Mouse (Mus musculus) liver, embryonic 15.5 days (tissue): ENCODE measurements around the gene Elmo1. TPM values are rescaled to one million over a fixed set of nuclear protein-coding genes. Genes with fewer than 3 reads are reported as not detected.

ENCODE experiments used
- ATAC-seq: fragments of 200-750 bp; cut with Nextera tagmentation; 2 replicates; pipeline ENCODE4 v1.8.0; 2017; ENCODE audit warnings: moderate number of reproducible peaks, mild to moderate bottlenecking, moderate library complexity; ENCODE audit not compliant: insufficient read depth
- H3K27ac ChIP-seq: fragments of 300-500 bp; sonication (generic); replicated peaks from 2 replicates; pipeline ENCODE4 v1.5.1; 2015; ENCODE audit warnings: mild to moderate bottlenecking, inconsistent platforms
- H3K27me3 ChIP-seq: fragments of 300-500 bp; sonication (generic); 2 replicates; pipeline ENCODE4 v1.6.1; 2015; ENCODE audit warnings: mild to moderate bottlenecking, inconsistent platforms
- H3K36me3 ChIP-seq: fragments of 300-500 bp; sonication (generic); replicated peaks from 2 replicates; pipeline ENCODE4 v1.6.1; 2015; ENCODE audit warnings: moderate library complexity, mild to moderate bottlenecking, inconsistent platforms
- H3K4me1 ChIP-seq: fragments of 300-500 bp; sonication (generic); replicated peaks from 2 replicates; pipeline ENCODE4 v1.6.1; 2015; ENCODE audit warnings: inconsistent platforms
- H3K4me2 ChIP-seq: fragments of 300-500 bp; sonication (generic); 2 replicates; pipeline ENCODE4 v1.6.1; 2015; ENCODE audit warnings: moderate library complexity, mild to moderate bottlenecking, inconsistent platforms
- H3K4me3 ChIP-seq: fragments of 300-500 bp; sonication (generic); replicated peaks from 2 replicates; pipeline ENCODE4 v1.5.1; 2015; ENCODE audit warnings: mild to moderate bottlenecking, inconsistent platforms
- H3K9ac ChIP-seq: fragments of 300-500 bp; sonication (generic); 2 replicates; pipeline ENCODE4 v1.6.1; 2015; ENCODE audit warnings: moderate library complexity, mild to moderate bottlenecking, inconsistent platforms
- H3K9me3 ChIP-seq: fragments of 300-500 bp; sonication (generic); replicated peaks from 2 replicates; pipeline ENCODE4 v1.6.1; 2016; ENCODE audit warnings: inconsistent platforms
- WGBS: fragments of 180-500 bp; shearing (Covaris S2); methylation state at CpG from one replicate; pipeline ENCODE4 v1.1.7; 2015; ENCODE audit warnings: mixed read lengths; ENCODE audit not compliant: insufficient replicate concordance; 5-methylcytosine and 5-hydroxymethylcytosine counted together
- polyA plus RNA-seq: library from polyadenylated mRNA; unstranded; fragments of >200 nt; fragmentation: Nextera tagmentation; extraction: Ambion mirVana; gene quantifications from 2 replicates; pipeline ENCODE4 v1.2.1, GENCODE M21; 2015

The Elmo1 gene
- polyA plus RNA-seq, 1 experiment from 2014 or later: 4.9 TPM

GRCm38 (mm10) chr13:20238743-20239142 is 148.3 kb downstream of the Elmo1 start:
- H3K9me3 ChIP-seq: no peaks in the 10 kb centered on the region
- H3K36me3 ChIP-seq: no peaks in the 10 kb centered on the region
- H3K9ac ChIP-seq: no peak overlapping the region
- H3K27me3 ChIP-seq: no peaks in the 10 kb centered on the region
- no peak overlapping the region for H3K4me3 ChIP-seq
- no peak overlapping the region for H3K27ac ChIP-seq
- H3K4me1 ChIP-seq: no peaks in the 10 kb centered on the region
- 42% methylated on average over 3 of the region's 3 CpGs for WGBS
- H3K4me2 ChIP-seq: no peak overlapping the region
- no peak for ATAC-seq

GRCm38 (mm10) chr13:20250069-20250668 is 159.8 kb downstream of the Elmo1 start:
- no peak for ATAC-seq
- no peak overlapping the region for H3K4me2 ChIP-seq
- H3K4me1 ChIP-seq: no peaks in the 10 kb centered on the region
- H3K4me3 ChIP-seq: no peak overlapping the region
- H3K9me3 ChIP-seq: no peaks in the 10 kb centered on the region
- no peaks in the 10 kb centered on the region for H3K27me3 ChIP-seq
- no peaks in the 10 kb centered on the region for H3K36me3 ChIP-seq
- no peak overlapping the region for H3K9ac ChIP-seq
- H3K27ac ChIP-seq: no peak overlapping the region

- H3K27ac ChIP-seq: no peak overlapping the region
- H3K4me3 ChIP-seq: no peak overlapping the region
- H3K36me3 ChIP-seq: no peaks in the 10 kb centered on the region
- no peak overlapping the region for H3K4me2 ChIP-seq
- no peaks in the 10 kb centered on the region for H3K9me3 ChIP-seq
- no peak overlapping the region for H3K9ac ChIP-seq
- H3K4me1 ChIP-seq: no peaks in the 10 kb centered on the region
- no peaks in the 10 kb centered on the region for H3K27me3 ChIP-seq
- 69% methylated on average over 6 of the region's 6 CpGs for WGBS
- ATAC-seq: no peak
Observed at GRCm38 (mm10) chr13:20254911-20255310, 164.5 kb downstream of the Elmo1 start.

- no peaks in the 10 kb centered on the region for H3K4me1 ChIP-seq
- H3K27me3 ChIP-seq: no peaks in the 10 kb centered on the region
- no peaks in the 10 kb centered on the region for H3K36me3 ChIP-seq
- H3K27ac ChIP-seq: no peak overlapping the region
- H3K9me3 ChIP-seq: no peaks in the 10 kb centered on the region
- 63% methylated on average over 3 of the region's 3 CpGs for WGBS
- no peak overlapping the region for H3K4me2 ChIP-seq
- no peak overlapping the region for H3K9ac ChIP-seq
- H3K4me3 ChIP-seq: no peak overlapping the region
- no peak for ATAC-seq
Observed at GRCm38 (mm10) chr13:20255380-20255779, 165.0 kb downstream of the Elmo1 start.

- ATAC-seq: no peak
Observed at GRCm38 (mm10) chr13:20256613-20257012, 166.2 kb downstream of the Elmo1 start.

GRCm38 (mm10) chr13:20257562-20258525 is 167.4 kb downstream of the Elmo1 start:
- no peak overlapping the region for H3K4me3 ChIP-seq
- no peak overlapping the region for H3K27ac ChIP-seq
- H3K9ac ChIP-seq: no peak overlapping the region
- no peaks in the 10 kb centered on the region for H3K36me3 ChIP-seq
- no peaks in the 10 kb centered on the region for H3K27me3 ChIP-seq
- H3K4me2 ChIP-seq: no peak overlapping the region
- no peaks in the 10 kb centered on the region for H3K9me3 ChIP-seq
- H3K4me1 ChIP-seq: no peaks in the 10 kb centered on the region
- 71% methylated on average over 8 of the region's 8 CpGs for WGBS
- ATAC-seq: no peak

More at GRCm38 (mm10) chr13:20256613-20257012, 166.2 kb downstream of the Elmo1 start:
- Histone ChIP-seq H3K9ac (no peak overlapping the region), H3K27me3 (no peaks in the 10 kb centered on the region), H3K27ac (no peak overlapping the region), H3K4me1 (no peaks in the 10 kb centered on the region), H3K36me3 (no peaks in the 10 kb centered on the region), H3K9me3 (no peaks in the 10 kb centered on the region), H3K4me2 (no peak overlapping the region), H3K4me3 (no peak overlapping the region)
- 56% methylated on average over 4 of the region's 4 CpGs for WGBS

- Histone ChIP-seq H3K4me3 (no peak overlapping the region), H3K36me3 (no peaks in the 10 kb centered on the region), H3K9ac (no peak overlapping the region), H3K4me2 (no peak overlapping the region), H3K27ac (no peak overlapping the region), H3K4me1 (no peaks in the 10 kb centered on the region), H3K27me3 (no peaks in the 10 kb centered on the region), H3K9me3 (no peaks in the 10 kb centered on the region)
- 67% methylated on average over 1 of the region's 1 CpGs for WGBS
- no peak for ATAC-seq
Observed at GRCm38 (mm10) chr13:20263173-20263572, 172.8 kb downstream of the Elmo1 start.

- H3K27me3 ChIP-seq: no peaks in the 10 kb centered on the region
- 58% methylated on average over 6 of the region's 6 CpGs for WGBS
- no peaks in the 10 kb centered on the region for H3K4me1 ChIP-seq
- no peaks in the 10 kb centered on the region for H3K36me3 ChIP-seq
- no peak overlapping the region for H3K4me3 ChIP-seq
- no peak overlapping the region for H3K27ac ChIP-seq
- no peak overlapping the region for H3K4me2 ChIP-seq
- H3K9ac ChIP-seq: no peak overlapping the region
- H3K9me3 ChIP-seq: no peaks in the 10 kb centered on the region
- no peak for ATAC-seq
Observed at GRCm38 (mm10) chr13:20270148-20270547, 179.8 kb downstream of the Elmo1 start.

GRCm38 (mm10) chr13:20271799-20272198 is 181.4 kb downstream of the Elmo1 start:
- Histone ChIP-seq H3K4me3 (no peak overlapping the region), H3K4me1 (no peaks in the 10 kb centered on the region), H3K9me3 (no peaks in the 10 kb centered on the region), H3K4me2 (no peak overlapping the region), H3K9ac (no peak overlapping the region), H3K27me3 (no peaks in the 10 kb centered on the region), H3K36me3 (no peaks in the 10 kb centered on the region), H3K27ac (no peak overlapping the region)
- WGBS: 46% methylated on average over 3 of the region's 3 CpGs
- ATAC-seq: no peak

GRCm38 (mm10) chr13:20272562-20272961 is 182.2 kb downstream of the Elmo1 start:
- WGBS: 44% methylated on average over 6 of the region's 6 CpGs
- no peak for ATAC-seq
- Histone ChIP-seq H3K4me2 (no peak overlapping the region), H3K9ac (no peak overlapping the region), H3K9me3 (no peaks in the 10 kb centered on the region), H3K4me1 (no peaks in the 10 kb centered on the region), H3K27me3 (no peaks in the 10 kb centered on the region), H3K4me3 (no peak overlapping the region), H3K36me3 (no peaks in the 10 kb centered on the region), H3K27ac (no peak overlapping the region)

- Histone ChIP-seq H3K27me3 (no peaks in the 10 kb centered on the region), H3K4me1 (no peaks in the 10 kb centered on the region), H3K36me3 (no peaks in the 10 kb centered on the region), H3K9ac (no peak overlapping the region), H3K9me3 (no peaks in the 10 kb centered on the region), H3K4me3 (no peak overlapping the region), H3K4me2 (no peak overlapping the region), H3K27ac (no peak overlapping the region)
- ATAC-seq: no peak
- 78% methylated on average over 2 of the region's 2 CpGs for WGBS
Observed at GRCm38 (mm10) chr13:20279889-20280288, 189.5 kb downstream of the Elmo1 start.
